Mouse (Mus musculus) lung, embryonic 15.5 days (tissue): Measurements from ENCODE around the gene Prkn. TPM values are rescaled to one million over a fixed set of nuclear protein-coding genes. Genes with fewer than 3 reads are reported as not detected.

Experiments
- ATAC-seq: fragments of 200-750 bp; cut with Nextera tagmentation; 2 replicates; pipeline ENCODE4 v1.8.0; 2017; ENCODE audit warnings: moderate number of reproducible peaks, borderline replicate concordance; ENCODE audit not compliant: low FRiP score, low TSS enrichment; ENCODE audit errors: extremely low read depth
- H3K27ac ChIP-seq: fragments of 300-500 bp; sonication (generic); 2 replicates; pipeline ENCODE4 v1.5.1; 2015; ENCODE audit warnings: moderate library complexity, mild to moderate bottlenecking, inconsistent platforms
- H3K27me3 ChIP-seq: fragments of 300-500 bp; sonication (generic); 2 replicates; pipeline ENCODE4 v1.6.1; 2015; ENCODE audit warnings: inconsistent platforms
- H3K36me3 ChIP-seq: fragments of 300-500 bp; sonication (generic); 2 replicates; pipeline ENCODE4 v1.6.1; 2015; ENCODE audit warnings: inconsistent platforms
- H3K4me1 ChIP-seq: fragments of 300-500 bp; sonication (generic); 2 replicates; pipeline ENCODE4 v1.6.1; 2015; ENCODE audit warnings: inconsistent platforms
- H3K4me2 ChIP-seq: fragments of 300-500 bp; sonication (generic); 2 replicates; pipeline ENCODE4 v1.6.1; 2015; ENCODE audit warnings: inconsistent platforms, mild to moderate bottlenecking, moderate library complexity
- H3K4me3 ChIP-seq: fragments of 300-500 bp; sonication (generic); 2 replicates; pipeline ENCODE4 v1.5.1; 2015; ENCODE audit warnings: mild to moderate bottlenecking, inconsistent platforms
- H3K9ac ChIP-seq: fragments of 300-500 bp; sonication (generic); 2 replicates; pipeline ENCODE4 v1.6.1; 2015; ENCODE audit warnings: inconsistent platforms
- H3K9me3 ChIP-seq: fragments of 300-500 bp; sonication (generic); 2 replicates; pipeline ENCODE4 v1.6.1; 2016; ENCODE audit warnings: inconsistent platforms
- WGBS: fragments of 180-500 bp; shearing (Covaris S2); methylation state at CpG from one replicate; pipeline ENCODE4 v1.1.7; 2015; 5-methylcytosine and 5-hydroxymethylcytosine counted together
- polyA plus RNA-seq: library from polyadenylated mRNA; unstranded; fragments of >200 nt; fragmentation: Nextera tagmentation; extraction: Ambion mirVana; gene quantifications from 2 replicates; pipeline ENCODE4 v1.2.1, GENCODE M21; 2015

The Prkn gene
- polyA plus RNA-seq, 1 experiment from 2014 or later: 0.90 TPM

GRCm38 (mm10) chr17:11419484-11419883 lies 579.3 kb downstream of the Prkn start:
- no peaks in the 10 kb centered on the region for H3K9me3 ChIP-seq
- 80% methylated on average over 3 of the region's 3 CpGs for WGBS
- no peaks in the 10 kb centered on the region for H3K27me3 ChIP-seq
- H3K36me3 ChIP-seq: no peaks in the 10 kb centered on the region
- no peak overlapping the region for H3K4me3 ChIP-seq
- no peak overlapping the region for H3K27ac ChIP-seq
- ATAC-seq: no peak
- H3K4me2 ChIP-seq: no peak overlapping the region
- no peak overlapping the region for H3K9ac ChIP-seq
- 0 out of 2 replicates have a peak, but pooled peaks cover 6% of the 10 kb centered on the region for H3K4me1 ChIP-seq

GRCm38 (mm10) chr17:11420839-11421238 lies 580.7 kb downstream of the Prkn start:
- 53% methylated on average over 6 of the region's 6 CpGs for WGBS
- ATAC-seq: peak; percentile 67; the same call in 1 of the 2 replicates
- no peaks in the 10 kb centered on the region for H3K27me3 ChIP-seq

GRCm38 (mm10) chr17:11421264-11421940 lies 581.2 kb downstream of the Prkn start:
- Histone ChIP-seq H3K36me3 (no peaks in the 10 kb centered on the region), H3K4me2 (no peak overlapping the region), H3K4me3 (no peak overlapping the region), H3K9ac (no peak overlapping the region), H3K27ac (no peak overlapping the region), H3K9me3 (no peaks in the 10 kb centered on the region), H3K27me3 (no peaks in the 10 kb centered on the region), H3K4me1 (0 out of 2 replicates have a peak, but pooled peaks cover 6% of the 10 kb centered on the region)
- 33% methylated on average over 5 of the region's 5 CpGs for WGBS
- ATAC-seq: no peak

More at GRCm38 (mm10) chr17:11420839-11421238, 580.7 kb downstream of the Prkn start:
- Histone ChIP-seq H3K27ac (no peak overlapping the region), H3K4me1 (0 out of 2 replicates have a peak, but pooled peaks cover 6% of the 10 kb centered on the region), H3K36me3 (no peaks in the 10 kb centered on the region), H3K4me2 (no peak overlapping the region), H3K4me3 (no peak overlapping the region), H3K9me3 (no peaks in the 10 kb centered on the region), H3K9ac (no peak overlapping the region)

GRCm38 (mm10) chr17:11431323-11431722 lies 591.1 kb downstream of the Prkn start:
- no peaks in the 10 kb centered on the region for H3K4me1 ChIP-seq
- no peak overlapping the region for H3K4me2 ChIP-seq
- no peaks in the 10 kb centered on the region for H3K9me3 ChIP-seq
- H3K27me3 ChIP-seq: no peaks in the 10 kb centered on the region
- H3K9ac ChIP-seq: no peak overlapping the region
- H3K27ac ChIP-seq: no peak overlapping the region
- H3K36me3 ChIP-seq: no peaks in the 10 kb centered on the region
- H3K4me3 ChIP-seq: no peak overlapping the region
- no peak for ATAC-seq
- WGBS: 78% methylated on average over 2 of the region's 2 CpGs

- no peak overlapping the region for H3K27ac ChIP-seq
- H3K4me3 ChIP-seq: no peak overlapping the region
- H3K9ac ChIP-seq: no peak overlapping the region
- 90% methylated on average over 2 of the region's 2 CpGs for WGBS
- no peak for ATAC-seq
- H3K4me2 ChIP-seq: no peak overlapping the region
- no peaks in the 10 kb centered on the region for H3K4me1 ChIP-seq
- H3K36me3 ChIP-seq: no peaks in the 10 kb centered on the region
- no peaks in the 10 kb centered on the region for H3K9me3 ChIP-seq
- no peaks in the 10 kb centered on the region for H3K27me3 ChIP-seq
Measured at GRCm38 (mm10) chr17:11432593-11432992, 592.4 kb downstream of the Prkn start.

- H3K4me3 ChIP-seq: no peak overlapping the region
- no peak for ATAC-seq
- 70% methylated on average over 2 of the region's 2 CpGs for WGBS
- no peak overlapping the region for H3K9ac ChIP-seq
- no peaks in the 10 kb centered on the region for H3K36me3 ChIP-seq
- no peaks in the 10 kb centered on the region for H3K4me1 ChIP-seq
- H3K9me3 ChIP-seq: no peaks in the 10 kb centered on the region
- no peak overlapping the region for H3K4me2 ChIP-seq
- no peaks in the 10 kb centered on the region for H3K27me3 ChIP-seq
- no peak overlapping the region for H3K27ac ChIP-seq
Measured at GRCm38 (mm10) chr17:11462721-11463120, 622.5 kb downstream of the Prkn start.

- no peak overlapping the region for H3K9ac ChIP-seq
- H3K4me1 ChIP-seq: no peaks in the 10 kb centered on the region
- no peak for ATAC-seq
- no peaks in the 10 kb centered on the region for H3K27me3 ChIP-seq
- no peaks in the 10 kb centered on the region for H3K36me3 ChIP-seq
- WGBS: 58% methylated on average over 2 of the region's 2 CpGs
- H3K27ac ChIP-seq: no peak overlapping the region
- H3K9me3 ChIP-seq: no peaks in the 10 kb centered on the region
- no peak overlapping the region for H3K4me3 ChIP-seq
- H3K4me2 ChIP-seq: no peak overlapping the region
Measured at GRCm38 (mm10) chr17:11466095-11466494, 625.9 kb downstream of the Prkn start.

- no peaks in the 10 kb centered on the region for H3K4me1 ChIP-seq
- no peaks in the 10 kb centered on the region for H3K27me3 ChIP-seq
- no peak overlapping the region for H3K4me3 ChIP-seq
- H3K9ac ChIP-seq: no peak overlapping the region
- ATAC-seq: no peak
- H3K27ac ChIP-seq: no peak overlapping the region
- H3K9me3 ChIP-seq: no peaks in the 10 kb centered on the region
- no peak overlapping the region for H3K4me2 ChIP-seq
- 83% methylated on average over 2 of the region's 2 CpGs for WGBS
- no peaks in the 10 kb centered on the region for H3K36me3 ChIP-seq
Measured at GRCm38 (mm10) chr17:11468624-11469023, 628.4 kb downstream of the Prkn start.

- no peak overlapping the region for H3K27ac ChIP-seq
- ATAC-seq: no peak
- 59% methylated on average over 2 of the region's 2 CpGs for WGBS
- no peak overlapping the region for H3K4me2 ChIP-seq
- no peak overlapping the region for H3K9ac ChIP-seq
- H3K4me3 ChIP-seq: no peak overlapping the region
- H3K9me3 ChIP-seq: no peaks in the 10 kb centered on the region
- H3K36me3 ChIP-seq: no peaks in the 10 kb centered on the region
- no peaks in the 10 kb centered on the region for H3K27me3 ChIP-seq
- no peaks in the 10 kb centered on the region for H3K4me1 ChIP-seq
Measured at GRCm38 (mm10) chr17:11483032-11483431, 642.8 kb downstream of the Prkn start.

GRCm38 (mm10) chr17:11490051-11490450 lies 649.9 kb downstream of the Prkn start:
- H3K9me3 ChIP-seq: no peaks in the 10 kb centered on the region
- H3K36me3 ChIP-seq: no peaks in the 10 kb centered on the region
- H3K9ac ChIP-seq: no peak overlapping the region
- no peak overlapping the region for H3K27ac ChIP-seq
- H3K4me2 ChIP-seq: no peak overlapping the region
- H3K4me3 ChIP-seq: no peak overlapping the region
- no peak for ATAC-seq
- no peaks in the 10 kb centered on the region for H3K27me3 ChIP-seq
- H3K4me1 ChIP-seq: no peaks in the 10 kb centered on the region
- 71% methylated on average over 4 of the region's 4 CpGs for WGBS

- no peak for ATAC-seq
- H3K9me3 ChIP-seq: no peaks in the 10 kb centered on the region
- no peak overlapping the region for H3K4me3 ChIP-seq
- WGBS: 83% methylated on average over 7 of the region's 7 CpGs
- no peaks in the 10 kb centered on the region for H3K27me3 ChIP-seq
- H3K4me1 ChIP-seq: no peaks in the 10 kb centered on the region
- no peak overlapping the region for H3K9ac ChIP-seq
- no peaks in the 10 kb centered on the region for H3K36me3 ChIP-seq
- no peak overlapping the region for H3K27ac ChIP-seq
- no peak overlapping the region for H3K4me2 ChIP-seq
Measured at GRCm38 (mm10) chr17:11502556-11502955, 662.4 kb downstream of the Prkn start.

GRCm38 (mm10) chr17:11504496-11504895 lies 664.3 kb downstream of the Prkn start:
- Histone ChIP-seq H3K27ac (no peak overlapping the region), H3K36me3 (no peaks in the 10 kb centered on the region), H3K4me3 (no peak overlapping the region), H3K4me2 (no peak overlapping the region), H3K4me1 (no peaks in the 10 kb centered on the region), H3K9me3 (no peaks in the 10 kb centered on the region), H3K27me3 (no peaks in the 10 kb centered on the region), H3K9ac (no peak overlapping the region)
- WGBS: 92% methylated on average over 3 of the region's 3 CpGs
- ATAC-seq: no peak
